Mouse (Mus musculus): Measurements from ENCODE around the gene Gm8909.

DNA sequence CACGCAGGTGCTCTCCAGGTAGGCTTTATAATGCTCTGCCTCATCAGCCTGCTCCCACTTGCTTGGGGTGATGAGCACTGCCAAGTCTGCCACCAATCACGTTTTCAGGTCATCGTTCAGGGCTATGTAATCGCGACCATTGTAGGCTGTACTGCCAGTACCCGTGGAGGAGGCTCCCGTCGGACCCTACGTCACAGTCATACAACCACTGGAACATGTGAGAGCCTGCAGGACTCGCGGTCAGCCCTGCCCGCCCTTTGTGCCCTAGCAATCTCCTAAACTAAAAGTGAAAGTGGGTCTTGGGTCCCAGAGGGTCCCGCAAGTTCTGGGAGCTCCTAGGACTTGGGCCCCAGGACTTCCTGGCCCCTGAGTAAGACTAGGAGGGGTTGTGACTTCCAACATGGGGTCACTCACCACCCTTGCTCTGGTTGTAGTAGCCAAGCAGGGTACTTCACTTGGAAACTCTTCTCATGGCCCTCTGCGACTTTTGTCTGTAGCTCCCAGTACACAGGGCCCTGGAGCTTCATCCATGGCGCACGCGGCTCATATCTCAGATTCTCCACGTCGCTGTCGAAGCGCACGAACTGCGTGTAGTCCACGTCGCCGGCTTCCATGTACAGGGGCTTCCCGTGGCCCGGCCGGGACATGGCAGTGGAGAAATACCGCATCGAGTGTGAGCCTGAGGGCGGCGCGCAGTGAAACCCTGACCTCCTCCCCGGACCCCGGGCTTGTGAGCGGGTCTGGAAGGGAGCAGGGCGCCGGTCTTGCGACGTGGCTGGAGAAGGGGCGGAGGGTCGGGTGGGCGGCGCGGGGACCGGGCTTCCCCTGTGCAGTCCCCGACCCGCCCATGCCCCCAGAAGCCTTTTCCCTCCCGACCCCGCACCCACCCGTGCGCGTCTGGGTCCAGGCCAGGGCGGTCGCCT lies 6.9 kb downstream of the Gm8909 start:
- TF ChIP-seq MYC (IDR thresholded peaks at IDR 0.05; ENCODE audit: low read depth, low read length) (no peak), CTCF (conservative IDR thresholded peaks at IDR 0.05 in 1 of 2, IDR thresholded peaks at IDR 0.05 in 1 of 2; ENCODE audit: low read depth in 2 of 2, low read length in 2 of 2) (no peak), JUND (conservative IDR thresholded peaks at IDR 0.05; ENCODE audit: low read depth, low read length) (no peak), MAX (IDR thresholded peaks at IDR 0.05; ENCODE audit: low read length) (no peak), POLR2A (IDR thresholded peaks at IDR 0.05; ENCODE audit: low read depth, low read length) (no peak)

All from CH12.LX (cell line).